Mouse (Mus musculus) midbrain, embryonic 14.5 days (tissue): ENCODE results near the gene Tmod2. TPM values are rescaled to one million over a fixed set of nuclear protein-coding genes. Genes with fewer than 3 reads are reported as not detected.

ENCODE experiments used
- polyA plus RNA-seq: library from polyadenylated mRNA; unstranded; fragments of >200 nt; fragmentation: Nextera tagmentation; extraction: Ambion mirVana; gene quantifications from 2 replicates; pipeline ENCODE4 v1.2.1, GENCODE M21; 2014

The Tmod2 gene
- polyA plus RNA-seq, 1 experiment from 2014 or later = 248 TPM

Other genes starting within 250 kb of the Tmod2 start
- gene Mapk6, start 201.3 kb downstream of the Tmod2 start, polyA plus RNA-seq = 155 and 208 TPM in 2 replicates
- gene Leo1, start 169.8 kb downstream of the Tmod2 start, polyA plus RNA-seq = 39.8 and 41.5 TPM in 2 replicates
- gene Tmod3, start 51.7 kb downstream of the Tmod2 start, polyA plus RNA-seq = 61.8 and 73.0 TPM in 2 replicates
- gene Lysmd2, start 14.4 kb upstream of the Tmod2 start, polyA plus RNA-seq = 29.0 and 34.3 TPM in 2 replicates
- gene Scg3, start 72.7 kb upstream of the Tmod2 start, polyA plus RNA-seq = 122 and 125 TPM in 2 replicates
- 0.50 and 3.7 TPM in 2 replicates for gene Bmp5, start 164.0 kb upstream of the Tmod2 start, polyA plus RNA-seq